Mouse (Mus musculus): Measurements from ENCODE around the gene Gm28897. TPM values are rescaled to one million over a fixed set of nuclear protein-coding genes. Genes with fewer than 3 reads are reported as not detected.

The Gm28897 gene
- total RNA-seq (2023) = not detected

GRCm38 (mm10) chrY:80926695-80927094 lies at the start of gene Gm28897:
Gene Gm28897 (plus strand): TSS chrY:80926995.

All from B cell, adult 67 days (primary cell).